Mouse (Mus musculus): Measurements from ENCODE around the gene Fpgs. TPM values are rescaled to one million over a fixed set of nuclear protein-coding genes. Genes with fewer than 3 reads are reported as not detected.

The Fpgs gene
- total RNA-seq, 2 experiments from 2014 or later: 10.5 to 12.5 TPM

GRCm38 (mm10) chr2:32636617-32637016 is 67.3 kb downstream of the Fpgs start:
- DNase-seq: no peak

DNA sequence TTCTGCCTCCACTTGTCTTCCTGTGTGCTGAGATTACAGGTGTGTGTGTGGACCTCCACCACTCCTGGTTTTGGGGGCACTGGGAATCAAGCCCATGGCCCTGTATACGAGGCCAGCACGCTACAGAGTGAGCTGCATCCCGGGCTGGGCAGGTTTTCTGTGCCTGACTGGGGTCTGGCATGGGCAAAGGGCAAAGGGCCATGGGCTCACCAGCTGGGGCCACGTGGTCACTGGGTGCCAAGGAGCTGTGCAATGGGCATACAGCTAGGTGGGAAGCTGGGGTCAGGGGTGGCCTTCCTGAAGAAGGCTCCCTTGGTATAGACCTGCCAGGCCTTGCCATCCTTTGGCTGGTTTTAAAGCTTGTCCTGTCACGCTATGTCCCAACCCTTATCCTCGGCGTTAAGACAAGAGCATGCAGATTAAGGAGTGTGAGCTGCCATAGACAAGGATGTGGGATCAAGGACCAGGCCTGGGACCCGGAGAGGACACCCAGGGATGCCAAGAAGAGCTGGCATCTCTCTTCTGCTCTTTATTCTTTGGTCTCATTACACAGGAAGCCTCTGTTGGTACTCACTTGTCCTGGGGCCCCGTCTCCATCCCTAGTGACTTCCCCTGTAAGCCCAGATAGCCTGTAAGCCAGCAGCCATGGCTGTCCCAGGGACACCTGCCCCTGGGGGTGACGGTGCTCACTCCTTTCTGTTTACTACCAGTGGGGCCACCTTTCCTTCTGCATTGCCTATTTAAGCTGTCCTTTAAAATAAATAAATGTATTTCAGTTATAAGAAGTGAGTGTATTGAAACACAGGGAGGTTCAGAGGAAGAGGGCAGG is 69.5 kb downstream of the Fpgs start:
- DNase-seq: no peak

- peak; percentile 60 for DNase-seq
Observed at GRCm38 (mm10) chr2:32633660-32634059, 70.3 kb downstream of the Fpgs start.

Small RNA genes within 50 kb of the gene (microRNA-seq; reads per million reads assigned to microRNA genes)
- 0 reads per million in 2 experiments for gene Gm47291
- gene Mir1954: 0 reads per million in 2 experiments
- 0 to 0.41 reads per million in 2 experiments for gene Mir2861
- 0 reads per million in 2 experiments for gene Mir3960
- 0 to 0.20 reads per million in 2 experiments for gene Mir8093

Other genes starting within 250 kb of the Fpgs start
- gene Fam102a, start 168.8 kb downstream of the Fpgs start, total RNA-seq (2021): 10 to 100 TPM in 1 of 2 experiments, 1 to 10 TPM in 1; 9.9 to 11.0 TPM
- gene Dpm2, start 133.3 kb downstream of the Fpgs start, total RNA-seq (2021): 10 to 100 TPM; 32.5 to 34.4 TPM
- gene Pip5kl1, start 129.3 kb downstream of the Fpgs start, total RNA-seq (2021): under 1 TPM in 1 of 2 experiments, not detected in 1; 0.26 TPM
- not detected for gene 9430097D07Rik, start 128.5 kb downstream of the Fpgs start, total RNA-seq (2021)
- gene St6galnac4, start 117.0 kb downstream of the Fpgs start, total RNA-seq (2021): 10 to 100 TPM; 31.6 to 38.6 TPM
- gene St6galnac6, start 104.4 kb downstream of the Fpgs start, total RNA-seq (2021): 10 to 100 TPM; 77.5 to 82.7 TPM
- gene Ak1, start 82.4 kb downstream of the Fpgs start, total RNA-seq (2021): 100 to 1,000 TPM; 405 to 424 TPM
- gene Eng, start 57.5 kb downstream of the Fpgs start, total RNA-seq (2021): 100 to 1,000 TPM; 149 to 162 TPM
- gene Cdk9, start 8.9 kb upstream of the Fpgs start, total RNA-seq (2021): 10 to 100 TPM; 38.2 to 46.0 TPM
- 10 to 100 TPM; 38.2 to 41.4 TPM for gene Sh2d3c, start 16.9 kb upstream of the Fpgs start, total RNA-seq (2021)
- gene 6330409D20Rik, start 36.9 kb upstream of the Fpgs start, total RNA-seq (2021): not detected
- 10 to 100 TPM; 16.7 to 18.6 TPM for gene Tor2a, start 53.1 kb upstream of the Fpgs start, total RNA-seq (2021)
- gene Ttc16, start 71.5 kb upstream of the Fpgs start, total RNA-seq (2021): under 1 TPM; 0.09 to 0.36 TPM
- gene Ptrh1, start 71.6 kb upstream of the Fpgs start, total RNA-seq (2021): 1 to 10 TPM; 3.0 to 5.4 TPM
- gene Cfap157, start 80.3 kb upstream of the Fpgs start, total RNA-seq (2021): not detected
- gene Stxbp1, start 143.1 kb upstream of the Fpgs start, total RNA-seq (2021): 10 to 100 TPM; 34.8 to 39.6 TPM
- gene Fam129b, start 172.0 kb upstream of the Fpgs start, total RNA-seq (2021): 10 to 100 TPM; 45.4 to 46.0 TPM